Comparison of ENCODE assay signal across 19 mouse cellular contexts in genomic region chr2:113902406-113902805, GRCm38 (mm10). TPM values are rescaled to one million over a fixed set of nuclear protein-coding genes. Genes with fewer than 3 reads are reported as not detected.
DNase-seq lines count a peak whose midpoint lies in the region; ATAC-seq and TF ChIP-seq lines count a peak whose summit lies in the region.
"Had no signal": no experiment of that assay in that cellular context is flagged by ENCODE, and none has a peak within 500 bp of the region (broad histone marks: within the 10 kb centered on the region; RNA-seq: fewer than 3 reads in every experiment).

No protein-coding gene starts in this region.

- no peak overlapping the region for H3K4me3 ChIP-seq in kidney, adult 2 months (ENCODE audit: insufficient read depth, low read depth, low read length)
- no peak overlapping the region for H3K4me3 ChIP-seq in lung, embryonic 14.5 days (ENCODE audit: low read depth, low read length)
- H3K4me3 ChIP-seq: forebrain, embryonic 15.5 days; heart, embryonic 10.5 days; midbrain, embryonic 10.5 days; neural tube, embryonic 12.5 days had no signal

- H3K36me3 ChIP-seq in kidney, adult 2 months (ENCODE audit: control insufficient read depth, insufficient read depth, low read length): no peaks in the 10 kb centered on the region
- H3K36me3 ChIP-seq in lung, embryonic 14.5 days (ENCODE audit: insufficient read depth): no peaks in the 10 kb centered on the region
- H3K36me3 ChIP-seq: forebrain, embryonic 15.5 days; heart, embryonic 10.5 days; midbrain, embryonic 10.5 days; neural tube, embryonic 12.5 days had no signal

- no peak overlapping the region for H3K9ac ChIP-seq in lung, embryonic 14.5 days
- H3K9ac ChIP-seq: forebrain, embryonic 15.5 days; neural tube, embryonic 12.5 days had no signal

- no peak for TF ChIP-seq CTCF in kidney, adult 2 months (conservative IDR thresholded peaks at IDR 0.05; ENCODE audit: insufficient read depth, insufficient read length, low read depth, low read length)
- TF ChIP-seq CTCF in lung, embryonic 14.5 days (IDR thresholded peaks at IDR 0.05; ENCODE audit: low read depth): no peak

- ATAC-seq in lung, embryonic 14.5 days (ENCODE audit: insufficient read depth): no peak
- ATAC-seq: forebrain, embryonic 15.5 days; hindbrain, embryonic 16.5 days had no signal

- H3K9me3 ChIP-seq in lung, embryonic 14.5 days (ENCODE audit: low read depth, low read length): no peaks in the 10 kb centered on the region
- H3K9me3 ChIP-seq: forebrain, embryonic 15.5 days; heart, embryonic 10.5 days; midbrain, embryonic 10.5 days; neural tube, embryonic 12.5 days had no signal

- peak; percentile 35 to 87 for DNase-seq in adrenal gland, adult (ENCODE audit: inconsistent age in 2 of 2, low spot score in 1 of 2)
- DNase-seq in adrenal gland, postnatal 4 days (ENCODE audit: low spot score in 2 of 2): no peak
- peak; percentile 47 for DNase-seq in kidney, adult 2 months
- DNase-seq in kidney, postnatal 14 days: no peak
- DNase-seq in lung, embryonic 14.5 days: peak; percentile 20
- DNase-seq in lung, postnatal 14 days: no peak
- DNase-seq in adrenal gland, postnatal 36 days: peak; percentile 65 to 73
- no peak for DNase-seq in c-Kit-positive CD71-positive TER-119-positive erythroid progenitor cells, embryonic 14.5 days (ENCODE audit: low spot score)
- DNase-seq: cerebellum, postnatal 25 days; gastrocnemius, postnatal 36 days; right cerebral cortex, postnatal 25 days; thymus, postnatal 14 days had no signal

- no peak overlapping the region for H3K4me2 ChIP-seq in lung, embryonic 14.5 days
- H3K4me2 ChIP-seq: forebrain, embryonic 15.5 days; neural tube, embryonic 12.5 days had no signal

- no peaks in the 10 kb centered on the region for H3K4me1 ChIP-seq in kidney, adult 2 months (ENCODE audit: control insufficient read depth, insufficient read depth, low read length)
- H3K4me1 ChIP-seq in lung, embryonic 14.5 days (ENCODE audit: insufficient read depth): no peaks in the 10 kb centered on the region
- H3K4me1 ChIP-seq: forebrain, embryonic 15.5 days; neural tube, embryonic 12.5 days had no signal

- TF ChIP-seq POLR2A in kidney, adult 2 months (IDR thresholded peaks at IDR 0.05; ENCODE audit: low read depth, low read length): no peak

- no peaks in the 10 kb centered on the region for H3K27me3 ChIP-seq in kidney, adult 2 months (replicated peaks; ENCODE audit: control insufficient read depth, insufficient read depth, low read length)
- H3K27me3 ChIP-seq in lung, embryonic 14.5 days (ENCODE audit: insufficient read depth, low read length): no peaks in the 10 kb centered on the region
- H3K27me3 ChIP-seq: CH12.LX; forebrain, embryonic 15.5 days; neural tube, embryonic 12.5 days had no signal

- H3K27ac ChIP-seq in kidney, adult 2 months (ENCODE audit: insufficient read depth, low read depth, low read length): no peak overlapping the region
- no peak overlapping the region for H3K27ac ChIP-seq in lung, embryonic 14.5 days (ENCODE audit: low read depth)
- H3K27ac ChIP-seq: forebrain, embryonic 15.5 days; heart, embryonic 10.5 days; midbrain, embryonic 10.5 days; neural tube, embryonic 12.5 days; stomach, postnatal 0 days had no signal

RNA-seq across cellular contexts. Expression of gene Arhgap11a, which starts 53.9 kb away (rescaled TPM):
- 10 to 100 TPM; 23.5 to 25.3 TPM for total RNA-seq in adrenal gland, postnatal 4 days (2021)
- polyA plus RNA-seq in kidney, adult 2 months (2012; rRNA removed): 0.71 and 1.0 TPM in 2 replicates
- 5.2 and 6.0 TPM in 2 replicates for polyA plus RNA-seq in lung, embryonic 14.5 days (2014; fragmentation: Nextera tagmentation; extraction: Ambion mirVana)
- 1 to 10 TPM; 3.9 to 4.2 TPM for total RNA-seq in adrenal gland, postnatal 36 days (2021)

Comparison
In these comparisons a context has a peak if more than half of its experiments do, and no peak if none do; other contexts are left out.
1. DNase-seq: peak in adrenal gland, adult (2 of 2), kidney, adult 2 months (single experiment), lung, embryonic 14.5 days (single experiment) and adrenal gland, postnatal 36 days (2 of 2); none in adrenal gland, postnatal 4 days (0 of 2), kidney, postnatal 14 days (single experiment), lung, postnatal 14 days (single experiment) and c-Kit-positive CD71-positive TER-119-positive erythroid progenitor cells, embryonic 14.5 days (single experiment).
2. RNA of gene Arhgap11a, which starts 53.9 kb away (total RNA-seq): 23.5 to 25.3 TPM in adrenal gland, postnatal 4 days; 3.9 to 4.2 TPM in adrenal gland, postnatal 36 days; every median in the first group is over 4 times any median in the second.